Mouse (Mus musculus) kidney, postnatal 0 days (tissue): ENCODE data around the gene Ttn. TPM values are rescaled to one million over a fixed set of nuclear protein-coding genes. Genes with fewer than 3 reads are reported as not detected.

Experiments used
- ATAC-seq: fragments of 200-750 bp; cut with Nextera tagmentation; replicated peaks from 2 replicates; pipeline ENCODE4 v1.8.0; 2017; ENCODE audit warnings: low read depth, moderate number of reproducible peaks, moderate TSS enrichment, moderate library complexity; ENCODE audit not compliant: low FRiP score
- DNase-seq: peaks from one replicate; pipeline ENCODE4 v3.0.0-alpha.2; 2016; ENCODE audit warnings: low spot score
- H3K27ac ChIP-seq: fragments of 300-500 bp; sonication (generic); 2 replicates; pipeline ENCODE4 v1.5.1; 2014; ENCODE audit warnings: mild to moderate bottlenecking
- H3K27me3 ChIP-seq: fragments of 300-500 bp; sonication (generic); 2 replicates; pipeline ENCODE4 v1.6.1; 2014; ENCODE audit warnings: low read length, mixed read lengths; ENCODE audit not compliant: insufficient read depth
- H3K36me3 ChIP-seq: fragments of 300-500 bp; sonication (generic); 2 replicates; pipeline ENCODE4 v1.6.1; 2014; ENCODE audit warnings: low read length, mixed read lengths; ENCODE audit not compliant: insufficient read depth
- H3K4me1 ChIP-seq: fragments of 300-500 bp; sonication (generic); replicated peaks from 2 replicates; pipeline ENCODE4 v1.6.1; 2014; ENCODE audit warnings: antibody characterized with exemption, low read length, mixed read lengths; ENCODE audit not compliant: insufficient read depth
- H3K4me2 ChIP-seq: fragments of 300-500 bp; sonication (generic); 2 replicates; pipeline ENCODE4 v1.6.1; 2014; ENCODE audit warnings: mild to moderate bottlenecking, low read length, moderate library complexity, mixed read lengths
- H3K4me3 ChIP-seq: fragments of 300-500 bp; sonication (generic); replicated peaks from 2 replicates; pipeline ENCODE4 v1.5.1; 2014; ENCODE audit warnings: low read depth, low read length
- H3K9ac ChIP-seq: fragments of 300-500 bp; sonication (generic); 2 replicates; pipeline ENCODE4 v1.6.1; 2014; ENCODE audit warnings: low read depth, low read length
- H3K9me3 ChIP-seq: fragments of 300-500 bp; sonication (generic); replicated peaks from 2 replicates; pipeline ENCODE4 v1.6.1; 2016; ENCODE audit warnings: low read length, inconsistent platforms, mixed read lengths
- CTCF ChIP-seq: IDR thresholded peaks from 2 replicates; pipeline ENCODE4 v1.5.1; 2016; ENCODE audit warnings: antibody characterized with exemption, low read depth, mild to moderate bottlenecking, moderate library complexity
- WGBS: fragments of 180-500 bp; shearing (Covaris S2); extraction: QIAGEN DNeasy Blood & Tissue Kit; methylation state at CpG from one replicate; pipeline ENCODE4 v1.1.7; 2014; 5-methylcytosine and 5-hydroxymethylcytosine counted together
- polyA plus RNA-seq: library from polyadenylated mRNA; unstranded; fragments of >200 nt; fragmentation: Nextera tagmentation; extraction: Ambion mirVana; gene quantifications from 2 replicates; pipeline ENCODE4 v1.2.1, GENCODE M21; 2015

The Ttn gene
- polyA plus RNA-seq, 1 experiment from 2014 or later, result 0.14 TPM

GRCm38 (mm10) chr2:76817796-76818195 lies 164.6 kb downstream of the Ttn start:
- no peak for DNase-seq
- 51% methylated on average over 2 of the region's 2 CpGs for WGBS
- no peak for TF ChIP-seq CTCF
- H3K9me3 ChIP-seq, result no peaks in the 10 kb centered on the region
- no peak overlapping the region for H3K27ac ChIP-seq
- no peaks in the 10 kb centered on the region for H3K4me1 ChIP-seq
- no peaks in the 10 kb centered on the region for H3K36me3 ChIP-seq
- no peak overlapping the region for H3K4me3 ChIP-seq
- ATAC-seq, result no peak
- no peaks in the 10 kb centered on the region for H3K27me3 ChIP-seq
- H3K9ac ChIP-seq, result no peak overlapping the region
- H3K4me2 ChIP-seq, result no peak overlapping the region

- H3K4me3 ChIP-seq, result no peak overlapping the region
- TF ChIP-seq CTCF, result no peak
- H3K4me1 ChIP-seq, result no peaks in the 10 kb centered on the region
- H3K27ac ChIP-seq, result no peak overlapping the region
- H3K9me3 ChIP-seq, result no peaks in the 10 kb centered on the region
- WGBS, result 86% methylated on average over 20 of the region's 20 CpGs
- no peak for DNase-seq
- no peak overlapping the region for H3K4me2 ChIP-seq
- H3K9ac ChIP-seq, result no peak overlapping the region
- H3K27me3 ChIP-seq, result no peaks in the 10 kb centered on the region
- no peaks in the 10 kb centered on the region for H3K36me3 ChIP-seq
- no peak for ATAC-seq
These were observed 168.1 kb downstream of the Ttn start for GRCm38 (mm10) chr2:76814048-76814817.

- no peak overlapping the region for H3K27ac ChIP-seq
- no peak for TF ChIP-seq CTCF
- H3K4me1 ChIP-seq, result no peaks in the 10 kb centered on the region
- H3K27me3 ChIP-seq, result no peaks in the 10 kb centered on the region
- H3K9ac ChIP-seq, result no peak overlapping the region
- no peak overlapping the region for H3K4me3 ChIP-seq
- DNase-seq (no peak), ATAC-seq (no peak)
- H3K4me2 ChIP-seq, result no peak overlapping the region
- 97% methylated on average over 17 of the region's 17 CpGs for WGBS
- no peaks in the 10 kb centered on the region for H3K36me3 ChIP-seq
- H3K9me3 ChIP-seq, result no peaks in the 10 kb centered on the region
These were observed 171.2 kb downstream of the Ttn start for GRCm38 (mm10) chr2:76811160-76811559.

GRCm38 (mm10) chr2:76808334-76808733 lies 174.0 kb downstream of the Ttn start:
- H3K4me3 ChIP-seq, result no peak overlapping the region
- no peak overlapping the region for H3K4me2 ChIP-seq
- no peak overlapping the region for H3K9ac ChIP-seq
- DNase-seq (no peak), ATAC-seq (no peak)
- H3K27me3 ChIP-seq, result no peaks in the 10 kb centered on the region
- H3K9me3 ChIP-seq, result no peaks in the 10 kb centered on the region
- no peaks in the 10 kb centered on the region for H3K36me3 ChIP-seq
- no peak for TF ChIP-seq CTCF
- 84% methylated on average over 10 of the region's 10 CpGs for WGBS
- H3K4me1 ChIP-seq, result no peaks in the 10 kb centered on the region
- H3K27ac ChIP-seq, result no peak overlapping the region

- DNase-seq (no peak), ATAC-seq (no peak)
- no peaks in the 10 kb centered on the region for H3K4me1 ChIP-seq
- H3K36me3 ChIP-seq, result no peaks in the 10 kb centered on the region
- no peaks in the 10 kb centered on the region for H3K27me3 ChIP-seq
- no peak overlapping the region for H3K4me2 ChIP-seq
- no peak for TF ChIP-seq CTCF
- no peaks in the 10 kb centered on the region for H3K9me3 ChIP-seq
- H3K27ac ChIP-seq, result no peak overlapping the region
- no peak overlapping the region for H3K4me3 ChIP-seq
- 75% methylated on average over 7 of the region's 7 CpGs for WGBS
- H3K9ac ChIP-seq, result no peak overlapping the region
These were observed 175.1 kb downstream of the Ttn start for GRCm38 (mm10) chr2:76807284-76807683.

- H3K27ac ChIP-seq, result no peak overlapping the region
- no peak overlapping the region for H3K4me3 ChIP-seq
- H3K9me3 ChIP-seq, result no peaks in the 10 kb centered on the region
- no peaks in the 10 kb centered on the region for H3K4me1 ChIP-seq
- no peak overlapping the region for H3K4me2 ChIP-seq
- ATAC-seq, result no peak
- no peaks in the 10 kb centered on the region for H3K27me3 ChIP-seq
- no peak for TF ChIP-seq CTCF
- no peak for DNase-seq
- H3K9ac ChIP-seq, result no peak overlapping the region
- WGBS, result 79% methylated on average over 9 of the region's 9 CpGs
- H3K36me3 ChIP-seq, result no peaks in the 10 kb centered on the region
These were observed 175.5 kb downstream of the Ttn start for GRCm38 (mm10) chr2:76806861-76807260.

- Histone ChIP-seq H3K9ac (no peak overlapping the region), H3K4me2 (no peak overlapping the region), H3K36me3 (no peaks in the 10 kb centered on the region), H3K27ac (no peak overlapping the region), H3K9me3 (no peaks in the 10 kb centered on the region), H3K4me3 (no peak overlapping the region), H3K4me1 (no peaks in the 10 kb centered on the region), H3K27me3 (no peaks in the 10 kb centered on the region)
- 61% methylated on average over 4 of the region's 4 CpGs for WGBS
- ATAC-seq (no peak), DNase-seq (no peak)
- no peak for TF ChIP-seq CTCF
These were observed 176.0 kb downstream of the Ttn start for GRCm38 (mm10) chr2:76806376-76806775.
